Mouse (Mus musculus): ENCODE results near the gene Dclk3.

Dclk3 gene

DNA sequence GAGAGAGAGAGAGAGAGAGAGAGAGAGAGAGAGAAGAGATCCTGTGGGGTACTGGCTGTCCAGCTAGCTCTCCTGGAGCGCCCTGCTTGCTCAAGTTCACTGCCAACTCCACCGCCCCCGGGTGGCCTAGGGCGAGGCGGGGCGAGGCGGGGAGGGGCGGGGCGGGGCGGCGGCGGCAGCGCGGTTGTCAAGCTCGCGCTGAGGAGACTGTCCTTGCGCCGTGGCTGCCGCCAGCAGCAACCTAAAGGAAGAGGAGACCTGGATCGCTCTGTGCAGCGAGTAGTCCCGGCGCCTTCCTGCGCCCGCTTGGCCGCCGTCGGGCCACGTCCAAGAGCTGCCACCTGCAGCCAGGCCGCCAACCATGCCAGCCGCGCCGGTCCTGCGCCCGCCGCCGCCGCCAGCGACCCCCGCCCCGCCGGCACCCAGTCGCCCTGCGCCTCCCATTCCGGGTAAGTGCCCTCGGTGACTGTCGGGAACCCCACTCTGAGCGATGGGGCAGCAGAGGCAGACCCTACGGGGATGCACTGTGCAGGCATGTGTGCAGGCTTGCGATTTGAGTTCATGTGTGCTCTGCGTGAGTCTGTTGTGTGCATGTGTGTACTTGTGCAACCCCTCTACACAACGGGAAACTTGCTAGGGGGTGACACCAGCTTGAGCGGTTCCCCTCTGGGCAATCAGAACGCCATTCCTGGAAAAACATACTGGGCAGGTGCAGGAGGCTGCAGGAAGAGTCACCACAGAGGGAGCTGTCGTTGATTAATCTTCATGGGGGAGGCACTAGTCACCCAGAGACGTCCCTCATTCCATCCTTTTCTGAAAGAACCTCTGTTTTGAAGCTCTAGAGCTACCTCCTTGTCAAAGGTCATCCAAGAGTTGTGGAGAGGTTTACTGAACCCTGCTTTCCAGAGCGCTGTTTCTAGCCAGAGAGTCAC lies at the start of gene Dclk3:
Dclk3 (plus strand) TSS at position 178 of the 932 bp plus-strand sequence.
- no peak for DNase-seq

DNA sequence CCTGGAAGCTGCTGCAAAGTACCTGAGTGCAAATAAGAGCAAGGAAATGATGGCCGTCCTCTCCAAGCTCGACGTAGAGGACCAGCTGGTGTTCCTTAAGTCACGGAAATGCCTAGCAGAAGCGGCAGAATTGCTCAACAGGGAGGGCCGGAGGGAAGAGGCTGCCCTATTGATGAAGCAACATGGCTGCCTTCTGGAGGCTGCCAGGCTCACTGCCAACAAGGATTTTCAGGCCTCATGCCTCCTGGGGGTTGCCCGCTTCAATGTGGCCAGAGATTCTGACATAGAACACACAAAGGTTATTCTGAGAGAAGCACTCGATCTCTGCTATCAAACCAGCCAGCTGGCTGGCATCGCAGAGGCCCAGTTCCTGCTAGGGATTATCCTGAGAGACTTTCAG lies 48.9 kb upstream of the Dclk3 start:
- no peak for DNase-seq

DNA sequence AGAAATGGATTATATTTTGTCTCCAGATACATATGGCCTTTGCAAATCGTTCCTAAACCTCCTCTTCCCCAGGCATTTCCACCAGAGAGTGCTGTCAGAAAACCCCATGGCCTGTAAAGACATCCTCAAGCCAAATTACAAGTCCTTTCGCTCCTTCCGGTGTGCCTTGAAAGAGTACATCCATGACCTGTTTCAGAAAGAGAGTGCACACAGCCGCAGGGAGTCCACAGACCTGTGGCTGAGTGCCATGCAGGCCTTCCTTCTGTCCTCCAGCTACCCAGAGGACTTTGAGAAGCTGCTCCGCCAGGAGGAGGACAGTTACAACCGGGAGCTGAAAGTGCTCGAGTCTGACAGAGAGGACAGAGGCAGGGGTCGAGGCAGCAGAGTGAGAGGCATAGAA lies 47.8 kb upstream of the Dclk3 start:
- no peak for DNase-seq

DNA sequence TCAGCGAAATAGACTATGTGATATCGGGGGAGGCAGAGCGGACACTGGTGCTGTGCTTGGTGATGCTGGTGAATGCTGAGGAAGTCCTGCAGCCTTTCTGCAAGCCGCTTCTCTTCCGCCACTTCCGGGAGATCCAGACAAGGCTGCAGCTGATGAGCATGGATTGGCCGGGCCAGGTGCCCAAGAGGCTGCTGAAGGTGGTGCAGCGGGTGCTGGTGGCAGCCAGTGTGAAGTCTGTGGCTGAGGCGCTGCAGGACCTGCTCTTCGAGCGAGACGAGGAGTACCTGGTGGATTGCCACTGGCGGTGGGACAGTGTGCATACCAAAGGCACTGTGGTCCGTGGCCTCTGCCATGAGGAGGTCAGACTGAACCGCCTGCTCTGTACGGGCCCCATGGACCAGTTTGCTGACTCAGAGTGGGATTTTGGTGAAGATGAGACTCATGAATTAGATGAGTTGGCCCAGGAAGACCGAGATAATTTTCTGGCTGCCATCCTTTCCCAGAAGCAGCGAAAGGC lies 46.9 kb upstream of the Dclk3 start:
- no peak for DNase-seq

DNA sequence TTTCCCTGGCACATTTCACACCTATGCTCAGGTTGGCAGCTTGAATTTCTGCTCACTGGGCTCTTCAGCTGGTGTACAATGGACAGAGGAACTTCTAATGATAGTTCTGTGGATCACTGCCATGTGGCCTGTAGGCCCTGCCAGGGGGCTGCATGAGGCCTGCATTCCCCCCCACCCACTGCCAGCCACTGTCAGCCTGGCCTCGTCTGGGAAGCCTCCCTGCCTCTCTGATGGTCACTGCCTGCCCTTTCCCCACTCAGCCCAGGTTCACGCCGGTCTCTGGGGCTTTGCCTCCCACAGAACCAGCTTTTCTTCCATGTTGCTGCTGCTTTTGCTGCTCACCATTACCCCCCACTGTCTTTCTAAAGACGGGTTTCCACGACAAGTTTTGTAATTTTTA lies 43.6 kb upstream of the Dclk3 start:
- no peak for DNase-seq

DNA sequence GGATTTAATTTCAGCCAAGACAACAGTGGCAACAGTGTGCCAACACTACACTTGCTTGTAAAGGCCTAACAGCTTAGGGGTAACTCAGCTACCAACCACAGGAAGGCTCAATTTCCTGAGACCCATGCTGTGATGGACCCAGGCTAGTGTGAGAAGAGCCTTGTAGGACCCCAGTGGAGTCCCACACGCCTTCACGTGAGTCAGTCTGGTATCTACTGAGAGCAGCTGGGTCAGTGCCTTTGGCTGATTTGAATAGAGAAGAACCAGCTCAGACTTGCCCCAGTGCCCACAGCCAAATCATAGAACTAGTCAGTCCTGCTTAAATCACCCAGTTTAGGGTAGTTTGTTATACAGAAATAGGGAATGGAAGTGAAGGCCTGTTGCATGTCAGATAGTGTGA lies 40.8 kb upstream of the Dclk3 start:
- no peak for DNase-seq

DNA sequence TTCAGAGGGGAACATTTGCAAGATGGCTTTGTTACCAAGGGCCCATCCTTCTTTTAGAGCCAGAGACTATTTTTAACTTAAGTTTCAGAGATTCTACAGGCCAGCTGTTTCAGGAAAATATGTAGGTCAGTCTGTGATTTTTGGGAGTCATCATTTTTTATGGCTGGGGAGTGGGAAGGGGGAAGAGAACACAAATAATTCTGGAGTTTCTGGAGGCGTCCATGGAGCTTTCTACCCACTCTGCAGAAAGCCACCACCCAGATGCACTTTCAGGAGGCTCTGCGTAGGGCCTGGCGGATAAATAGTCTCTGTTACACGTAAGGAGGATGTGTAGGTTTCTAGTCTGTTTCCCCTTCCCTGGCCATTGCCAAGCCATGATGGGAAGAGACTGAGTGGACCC lies 38.8 kb upstream of the Dclk3 start:
- no peak for DNase-seq

DNA sequence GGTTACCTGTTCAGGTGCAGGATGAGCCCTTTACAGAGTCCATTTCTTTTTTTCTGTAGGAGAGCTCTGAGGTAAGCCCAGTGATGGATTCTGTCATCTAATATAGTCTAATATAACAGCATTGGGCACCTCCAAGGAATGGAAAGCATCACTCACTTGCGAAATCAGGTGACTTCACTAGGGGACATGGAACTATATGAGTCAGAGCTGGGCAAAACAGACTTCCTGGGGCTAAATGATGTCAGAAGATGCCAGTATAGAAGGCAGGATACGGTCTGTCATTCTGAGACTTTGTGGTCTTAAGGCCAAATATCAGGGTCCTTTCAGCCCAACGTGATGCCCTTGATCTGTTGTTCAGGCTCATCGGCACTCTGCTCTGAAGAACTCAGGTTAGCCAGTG lies 35.7 kb upstream of the Dclk3 start:
- no peak for DNase-seq

DNA sequence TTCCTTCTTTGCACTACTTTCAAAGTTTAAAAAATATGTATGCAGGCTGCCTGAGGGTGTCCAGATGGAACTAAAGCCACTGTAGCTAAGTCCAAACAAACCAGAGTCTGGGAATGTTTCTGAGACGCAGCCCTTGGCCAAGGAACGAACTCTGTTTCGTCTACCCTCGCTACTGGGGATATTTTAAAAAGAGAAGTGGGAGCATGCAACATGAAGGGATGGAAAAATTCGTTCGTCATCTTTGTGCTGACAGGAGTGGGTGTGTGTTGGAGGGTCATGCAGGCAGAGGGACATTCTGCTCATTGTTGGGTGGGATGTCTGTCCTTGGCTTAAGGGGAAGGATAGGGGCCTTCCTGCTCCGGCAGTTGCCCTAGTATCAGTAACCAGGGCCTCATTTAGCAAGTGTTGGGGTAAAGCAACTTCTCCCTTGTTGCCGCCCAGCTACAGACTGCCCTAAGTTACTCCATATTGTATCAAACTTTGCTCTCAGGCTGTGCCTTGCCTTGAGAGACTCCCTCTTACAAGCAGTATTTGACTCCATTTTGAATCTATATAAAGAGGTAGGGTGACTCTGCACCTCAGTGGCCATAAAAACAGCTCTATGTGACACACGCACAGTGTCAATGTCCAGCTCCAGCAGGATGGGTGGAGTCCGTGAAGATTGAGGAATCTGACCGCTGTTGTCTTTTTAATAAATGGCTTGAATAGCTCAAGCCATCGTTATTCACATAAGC lies 34.4 kb upstream of the Dclk3 start:
- DNase-seq = no peak

DNA sequence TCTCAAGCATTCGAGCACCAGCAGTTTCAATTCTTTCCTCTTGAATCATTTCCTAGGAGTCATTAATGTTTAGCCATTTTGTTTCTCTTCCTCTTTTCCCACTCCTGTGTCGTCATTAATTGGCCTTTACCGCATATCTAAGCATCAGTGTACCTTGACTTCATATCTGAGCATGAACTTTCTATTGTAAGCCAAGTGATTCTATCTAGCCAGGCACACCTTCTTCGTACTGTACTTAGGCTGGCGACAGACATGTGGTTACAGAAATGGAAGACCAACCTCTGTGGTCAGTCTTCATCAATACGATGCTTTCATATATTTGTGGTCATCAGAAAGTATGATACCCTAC lies 33.8 kb upstream of the Dclk3 start:
- DNase-seq = no peak

DNA sequence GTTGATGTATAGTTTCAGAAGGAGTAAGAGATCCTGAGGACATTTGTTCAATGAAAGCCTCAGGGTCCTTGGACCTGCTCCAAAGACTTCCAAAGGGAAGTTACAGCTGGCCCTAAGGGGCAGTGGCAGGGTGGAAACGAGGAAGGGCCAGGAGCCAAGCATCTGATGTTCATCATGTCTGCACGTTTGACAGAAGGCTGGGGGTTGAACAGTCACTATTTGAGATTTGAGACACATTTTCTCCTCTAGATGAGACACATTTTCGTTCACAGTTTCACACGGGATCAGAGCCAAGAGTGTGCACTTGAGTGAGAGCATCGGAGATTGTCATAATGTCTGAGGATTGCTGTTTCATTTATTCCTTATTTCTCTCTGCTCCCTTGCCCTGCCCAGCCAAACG lies 30.9 kb upstream of the Dclk3 start:
- no peak for DNase-seq

DNA sequence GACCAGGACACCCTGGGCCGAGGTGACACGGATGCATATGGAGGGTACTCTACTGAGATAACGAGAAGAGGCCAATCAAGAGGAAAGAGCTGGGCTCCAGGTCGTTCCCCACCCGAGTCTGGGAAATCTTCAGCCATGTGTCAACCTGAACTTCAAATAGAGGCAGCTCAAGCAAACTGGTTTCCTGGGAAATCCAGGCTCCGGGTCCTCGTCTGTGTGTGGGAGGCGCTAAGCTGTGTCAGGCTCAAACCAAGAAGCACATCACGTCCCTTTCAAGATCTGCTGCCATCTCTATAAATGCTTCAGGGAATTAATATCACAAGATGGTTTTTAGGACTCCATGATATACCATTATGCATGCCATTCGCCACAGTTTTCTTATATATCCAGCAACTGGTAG lies 30.5 kb upstream of the Dclk3 start:
- DNase-seq = no peak

DNA sequence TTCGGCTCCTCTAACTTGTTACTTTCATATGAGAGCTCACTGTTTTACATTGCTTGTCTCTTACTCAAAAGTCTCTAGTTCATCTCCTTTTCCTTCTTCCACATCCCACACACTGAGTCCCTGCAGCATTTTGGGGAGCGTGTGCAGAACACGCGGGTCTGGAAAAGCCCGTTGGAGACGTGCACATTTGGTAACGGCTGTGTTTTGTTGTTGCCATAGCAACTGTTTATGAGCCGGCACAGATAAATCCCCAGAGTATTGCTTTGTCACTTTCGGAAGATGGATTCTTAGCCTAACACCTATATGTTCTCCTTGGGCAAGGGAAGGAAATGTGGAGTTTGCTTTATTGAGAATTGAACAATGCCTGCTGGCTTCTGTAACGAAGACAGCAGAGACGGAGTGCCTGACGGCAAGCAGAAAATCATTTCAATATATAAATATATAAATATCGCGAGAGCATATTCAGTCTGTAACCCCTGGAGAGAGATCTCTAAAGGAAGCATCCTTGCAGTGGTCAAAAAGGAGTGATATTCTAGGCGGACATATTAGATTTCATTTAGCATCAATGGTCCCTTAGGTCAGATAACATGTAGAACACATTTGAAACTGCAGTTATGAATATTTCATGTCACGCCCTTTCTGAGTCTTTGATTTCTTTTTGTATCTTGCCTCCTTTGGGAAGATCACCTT lies 26.3 kb upstream of the Dclk3 start:
- no peak for DNase-seq

DNA sequence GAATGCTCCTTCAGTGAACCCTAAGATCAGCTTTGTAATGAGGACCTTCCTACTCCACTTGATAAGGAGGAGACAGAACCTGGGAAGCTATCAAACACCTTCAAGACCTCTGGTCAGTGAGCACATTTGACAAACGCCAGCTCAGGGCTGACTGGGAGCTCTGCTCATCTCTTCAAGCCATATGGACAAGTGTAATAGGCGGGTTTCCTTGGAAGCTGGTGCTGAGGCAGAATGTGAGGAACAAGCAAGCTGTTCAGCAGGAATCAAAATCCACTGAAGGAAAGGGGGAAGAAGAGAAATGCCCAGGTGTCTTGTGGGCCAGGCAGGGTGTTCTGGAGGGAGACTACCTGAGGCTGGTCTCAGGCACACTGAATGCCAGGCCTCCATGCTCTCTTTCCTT lies 17.0 kb upstream of the Dclk3 start:
- no peak for DNase-seq

DNA sequence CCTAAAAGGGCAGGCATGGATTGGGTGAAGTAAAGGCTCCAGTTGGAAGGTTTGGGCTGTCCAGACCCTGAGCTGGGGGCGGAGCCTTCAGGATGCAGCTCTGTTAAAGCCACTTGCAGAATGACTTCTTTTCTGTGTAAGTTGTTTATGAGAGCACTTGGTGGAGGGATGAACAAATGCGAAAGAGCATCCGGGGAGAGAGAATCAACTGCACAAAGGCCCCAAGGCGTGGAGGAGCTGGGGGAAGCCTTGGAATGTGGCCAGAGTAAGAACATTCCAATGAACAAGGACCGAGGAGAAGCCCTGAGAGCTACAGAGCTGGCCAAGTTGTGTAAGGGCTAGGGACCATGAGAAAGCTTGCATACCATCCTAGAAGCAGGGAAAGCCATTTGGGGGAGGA lies 16.3 kb upstream of the Dclk3 start:
- no peak for DNase-seq

DNA sequence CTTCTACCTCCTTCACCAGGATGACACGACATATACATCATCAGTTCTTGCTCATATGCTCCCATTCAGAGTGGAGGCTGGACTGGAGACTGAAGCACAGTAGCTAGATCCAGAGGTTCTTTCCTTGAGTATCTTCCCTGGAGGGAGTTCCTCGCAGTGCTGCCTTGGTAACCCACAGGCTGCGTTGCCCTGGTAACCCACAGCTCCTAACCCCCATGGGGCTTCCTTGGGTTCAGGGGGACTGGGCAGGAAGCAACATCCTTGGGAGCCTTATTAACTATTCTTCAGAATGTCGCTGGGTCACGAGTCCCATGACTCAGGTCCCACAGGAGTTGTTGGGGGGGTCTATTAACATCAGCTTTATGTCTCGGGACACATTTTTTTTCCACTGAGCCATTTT lies 13.8 kb upstream of the Dclk3 start:
- no peak for DNase-seq

DNA sequence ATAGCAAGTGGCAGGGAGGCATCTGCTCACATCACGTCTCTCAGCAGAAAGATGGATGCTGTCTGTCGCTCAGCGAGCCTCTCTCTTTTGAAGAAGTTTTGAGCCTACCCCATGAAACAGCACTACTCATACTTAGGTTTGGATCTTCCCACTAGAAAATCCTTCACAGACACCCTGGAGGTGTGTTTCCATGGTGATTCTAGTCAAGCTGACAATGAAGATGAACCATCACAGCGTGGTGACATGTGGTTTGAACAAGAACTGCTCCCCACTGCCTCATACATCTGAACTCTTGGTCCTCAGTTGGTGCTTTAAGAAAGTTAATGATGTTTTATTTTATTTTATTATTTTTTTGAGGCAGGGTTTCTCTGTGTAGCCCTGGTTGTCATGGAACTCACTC lies 12.9 kb upstream of the Dclk3 start:
- no peak for DNase-seq

DNA sequence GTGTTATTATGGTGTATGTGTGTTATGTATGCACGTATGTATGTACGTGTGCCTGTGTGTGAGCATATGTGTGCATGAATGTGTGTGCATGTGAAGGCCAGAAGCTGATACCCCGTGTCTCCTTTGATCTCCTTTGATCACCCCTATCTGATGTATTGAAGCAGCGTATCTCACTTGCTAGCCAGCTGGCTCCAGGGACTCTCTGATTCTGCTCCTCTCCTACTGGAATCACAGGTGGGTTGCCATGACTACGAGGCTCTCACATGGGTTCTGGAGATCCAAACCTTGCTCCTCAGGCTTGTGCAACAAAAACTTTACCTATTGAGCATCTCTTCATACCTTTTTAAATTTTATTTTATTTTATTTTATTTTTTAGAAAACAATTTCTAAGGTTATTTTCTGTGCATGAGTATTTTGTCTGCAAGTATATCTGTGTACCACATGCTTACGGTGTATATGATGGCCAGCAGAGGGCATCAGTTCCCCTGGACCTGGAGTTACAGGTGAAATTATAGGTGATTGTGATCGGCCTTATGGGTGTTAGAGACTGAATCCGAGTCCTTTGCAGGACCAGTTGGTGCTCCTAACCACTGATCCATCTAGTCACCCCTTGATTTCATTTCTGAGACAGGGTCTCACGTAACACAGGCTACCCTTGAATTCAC lies 10.9 kb upstream of the Dclk3 start:
- DNase-seq = no peak

DNA sequence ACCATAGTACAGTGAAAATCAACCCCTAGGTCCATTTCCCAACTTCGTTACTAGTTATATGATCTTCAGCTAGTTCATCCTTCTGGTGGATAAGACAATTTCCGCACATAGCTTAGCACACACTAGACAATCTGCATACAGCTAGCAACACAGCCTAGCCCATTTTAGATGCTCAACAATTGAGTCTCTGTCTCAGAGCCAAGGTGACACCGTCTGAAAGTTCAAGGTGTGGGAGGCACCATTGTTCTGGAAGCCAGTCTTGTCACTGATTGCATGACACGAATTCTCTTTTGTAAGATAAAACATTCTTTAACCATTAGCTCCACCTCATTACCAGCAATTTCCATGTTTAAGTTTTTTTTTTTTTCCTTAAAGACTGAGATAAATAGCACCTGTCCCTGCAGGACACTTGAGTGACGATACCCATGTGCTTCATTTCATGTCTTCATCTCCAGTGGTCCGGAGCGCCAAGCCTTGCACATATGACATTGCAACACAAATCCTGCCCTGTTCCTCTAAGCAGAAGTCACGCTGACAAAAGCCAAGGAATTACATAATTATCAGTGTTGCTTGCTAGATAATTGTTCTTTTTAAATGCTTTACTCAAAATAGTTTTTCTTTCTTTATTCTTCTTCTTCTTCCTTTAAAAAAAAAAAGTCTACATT lies 10.1 kb upstream of the Dclk3 start:
- no peak for DNase-seq

DNA sequence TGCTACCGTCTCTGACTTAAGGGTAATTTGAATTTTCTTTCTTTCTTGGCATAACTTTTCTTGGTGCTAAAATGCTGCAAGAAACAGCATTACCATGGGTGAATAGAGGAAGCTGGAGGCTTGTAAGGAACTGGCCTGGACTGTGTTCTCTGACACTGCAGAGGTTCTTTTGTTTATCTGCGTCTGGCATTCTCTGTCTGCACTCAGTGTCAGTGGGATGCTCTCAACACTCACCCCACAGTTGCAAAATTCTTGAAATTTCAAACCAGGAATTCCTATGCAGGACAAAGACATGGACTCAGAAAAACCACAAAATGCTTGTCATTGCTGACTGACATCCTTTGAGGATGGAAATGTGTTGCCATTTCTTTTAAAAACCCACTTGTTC lies 9.5 kb upstream of the Dclk3 start:
- DNase-seq = no peak

DNA sequence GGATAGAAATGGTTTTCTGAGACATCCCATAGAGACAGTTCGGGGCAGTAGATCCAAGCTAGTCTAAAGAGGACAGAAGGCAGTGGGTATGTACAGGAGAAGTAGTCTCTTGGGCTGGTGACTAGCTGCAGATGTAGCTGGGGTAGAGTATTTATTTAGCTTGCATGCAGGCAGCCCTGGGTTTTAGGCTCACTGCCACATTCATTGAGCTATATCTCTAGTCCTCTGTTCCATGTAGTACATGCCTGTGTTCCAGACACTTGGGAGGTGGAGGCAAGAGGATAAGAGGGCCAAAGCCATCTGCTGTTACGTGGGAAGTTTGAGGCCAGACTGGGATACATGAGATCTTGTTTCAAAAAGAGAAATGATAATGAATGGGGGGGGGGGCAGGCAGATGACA lies 3.5 kb upstream of the Dclk3 start:
- no peak for DNase-seq

DNA sequence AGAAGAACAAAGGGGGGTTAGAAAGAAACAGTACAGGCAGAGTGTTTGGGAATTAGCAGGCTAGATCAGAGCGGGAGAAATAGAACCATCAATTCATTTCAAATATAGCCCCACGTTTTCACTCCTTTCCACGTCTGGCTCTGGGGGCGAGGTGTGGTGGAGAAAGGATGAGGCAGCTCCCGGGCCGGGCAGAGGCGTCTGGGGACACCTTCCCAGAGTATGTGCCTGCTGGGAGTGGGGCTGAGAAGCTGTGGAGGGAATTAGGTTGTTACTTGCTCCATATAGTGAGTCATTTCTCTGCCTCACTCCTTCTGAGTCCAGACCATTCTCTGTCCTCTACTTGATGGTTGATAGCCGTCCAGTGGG lies 938 bp downstream of the Dclk3 start:
- DNase-seq = no peak

DNA sequence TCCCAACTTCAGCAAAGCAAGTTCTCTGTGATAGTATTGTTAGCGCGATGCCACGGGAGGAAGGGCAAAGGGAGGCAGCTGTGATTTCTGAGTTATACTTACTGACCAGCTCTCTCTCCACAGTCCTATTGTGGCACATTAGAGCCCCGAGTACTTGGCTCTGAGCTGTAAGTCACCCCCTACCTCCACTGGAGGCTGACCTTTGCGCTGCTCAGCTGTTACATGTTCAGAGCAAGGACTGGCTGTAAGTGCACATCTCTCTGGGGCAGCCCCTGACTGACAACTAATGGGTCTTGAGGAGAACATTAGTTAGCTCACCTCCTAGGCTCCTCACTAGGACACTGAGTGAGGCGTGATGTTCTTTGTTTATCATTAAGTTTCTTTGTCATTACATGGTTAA lies 1.6 kb downstream of the Dclk3 start:
- DNase-seq = no peak

Measured in cerebellum, adult 8-10 months (tissue).